21 mouse cellular contexts compared by ENCODE assay signal in the genomic region with DNA sequence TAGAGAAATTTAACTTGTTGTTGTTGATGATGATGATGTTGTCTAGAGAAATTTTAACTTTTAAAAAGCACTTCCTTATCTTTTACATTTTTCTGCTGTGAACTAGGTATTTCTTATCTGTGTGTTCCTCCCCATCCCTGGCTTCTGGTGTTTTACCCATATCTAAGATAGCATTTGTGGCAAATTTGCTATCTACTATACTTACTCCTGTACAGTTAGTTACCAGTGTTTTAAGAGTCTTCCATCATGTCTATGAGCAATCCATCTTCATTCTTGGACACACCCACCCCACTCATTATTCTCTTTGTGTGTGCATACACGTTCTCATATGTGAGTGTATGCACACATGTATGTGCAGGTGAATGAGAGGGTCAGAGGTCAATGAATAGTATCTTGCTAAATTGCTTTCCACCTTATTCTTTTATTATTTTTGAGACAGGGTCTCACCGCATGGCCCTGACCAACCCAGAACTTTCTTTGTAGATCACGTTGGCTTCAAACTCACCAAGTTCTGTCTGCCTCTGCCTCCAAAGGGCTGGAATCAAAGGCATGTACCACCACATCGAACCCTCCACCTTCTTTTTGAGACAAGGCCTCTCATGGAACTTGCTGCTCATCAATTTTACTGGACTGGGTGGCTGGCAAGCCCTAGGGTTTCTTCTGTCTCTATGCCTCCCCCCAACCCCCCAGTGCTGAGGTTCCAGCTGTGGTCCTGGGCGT. TPM values are rescaled to one million over a fixed set of nuclear protein-coding genes. Genes with fewer than 3 reads are reported as not detected.
DNase-seq lines count a peak whose midpoint lies in the region; ATAC-seq and TF ChIP-seq lines count a peak whose summit lies in the region.
"Had no signal": no experiment of that assay in that cellular context is flagged by ENCODE, and none has a peak within 500 bp of the region (broad histone marks: within the 10 kb centered on the region; RNA-seq: fewer than 3 reads in every experiment).

No protein-coding gene starts in this region.

- H3K36me3 ChIP-seq in liver, embryonic 11.5 days (ENCODE audit: control insufficient read depth, insufficient read depth, low read length) = no peaks in the 10 kb centered on the region
- no peaks in the 10 kb centered on the region for H3K36me3 ChIP-seq in liver, embryonic 14.5 days (replicated peaks; ENCODE audit: control insufficient read depth, insufficient read depth, low read depth)
- H3K36me3 ChIP-seq in midbrain, embryonic 10.5 days = no peaks in the 10 kb centered on the region
- H3K36me3 ChIP-seq: embryonic facial prominence, embryonic 12.5 days; heart, embryonic 12.5 days had no signal

- H3K27ac ChIP-seq in liver, embryonic 11.5 days (ENCODE audit: low read depth, low read length) = peak overlapping the region; percentile 78
- peak overlapping the region; percentile 68 for H3K27ac ChIP-seq in liver, embryonic 14.5 days
- no peak overlapping the region for H3K27ac ChIP-seq in midbrain, embryonic 10.5 days (replicated peaks)
- H3K27ac ChIP-seq: embryonic facial prominence, embryonic 12.5 days; forebrain, embryonic 13.5 days had no signal

- no peak for DNase-seq in liver, embryonic 11.5 days (ENCODE audit: low spot score)
- no peak for DNase-seq in liver
- no peak for DNase-seq in liver, embryonic 14.5 days (ENCODE audit: low read depth in 3 of 3, low spot score in 3 of 3)
- DNase-seq in thymus, postnatal 36 days = no peak
- no peak for DNase-seq in midbrain, embryonic 10.5 days (ENCODE audit: low spot score)
- DNase-seq: adrenal gland, adult 8-10 months; adrenal gland, postnatal 36 days; cerebellum, adult 11 months; cerebellum, adult 8-10 months; cerebellum, postnatal 14 days; forebrain, postnatal 0 days; gastrocnemius, postnatal 14 days; heart, postnatal 36 days had no signal

- H3K9me3 ChIP-seq in liver, embryonic 11.5 days (ENCODE audit: control insufficient read depth, low read length) = no peaks in the 10 kb centered on the region
- H3K9me3 ChIP-seq in liver, embryonic 14.5 days (ENCODE audit: control insufficient read depth, low read length) = no peaks in the 10 kb centered on the region
- H3K9me3 ChIP-seq in midbrain, embryonic 10.5 days (replicated peaks) = no peaks in the 10 kb centered on the region
- H3K9me3 ChIP-seq: forebrain, embryonic 13.5 days; heart, embryonic 12.5 days had no signal

- no peak overlapping the region for H3K4me3 ChIP-seq in liver, embryonic 11.5 days (ENCODE audit: low read depth, low read length)
- H3K4me3 ChIP-seq in liver, embryonic 14.5 days (ENCODE audit: insufficient read depth in 1 of 2, low read depth in 2 of 2, low read length in 2 of 2) = no peak overlapping the region
- H3K4me3 ChIP-seq in midbrain, embryonic 10.5 days = no peak overlapping the region
- H3K4me3 ChIP-seq: embryonic facial prominence, embryonic 12.5 days; forebrain, embryonic 13.5 days; heart, embryonic 12.5 days had no signal

- WGBS in liver, embryonic 11.5 days = 80% methylated on average over 5 of the region's 5 CpGs
- WGBS in liver, embryonic 14.5 days (ENCODE audit: insufficient replicate concordance) = 61% methylated on average over 5 of the region's 5 CpGs
- WGBS in midbrain, embryonic 10.5 days = 86% methylated on average over 5 of the region's 5 CpGs

- peak; percentile 89 for TF ChIP-seq EP300 in liver, embryonic 14.5 days (IDR thresholded peaks at IDR 0.05; ENCODE audit: low read depth)

- TF ChIP-seq CTCF in liver, embryonic 14.5 days (IDR thresholded peaks at IDR 0.05; ENCODE audit: low read depth) = no peak

- ATAC-seq in liver, embryonic 11.5 days (replicated peaks; ENCODE audit: low FRiP score) = peak; percentile 89
- ATAC-seq in erythroblast, adult 5-6 weeks (replicated peaks; ENCODE audit: low FRiP score, poor library complexity, severe bottlenecking) = peak; percentile 58
- ATAC-seq in liver, embryonic 14.5 days (ENCODE audit: insufficient read depth) = peak; percentile 85
- peak; percentile 48; the same call in 1 of the 2 replicates for ATAC-seq in megakaryocyte progenitor cell, adult 5-6 weeks (replicated peaks; ENCODE audit: poor library complexity)
- no peak for ATAC-seq in CD4-positive, CD25-positive, alpha-beta regulatory T cell, adult 4 months
- ATAC-seq: forebrain, embryonic 13.5 days; forebrain, postnatal 0 days; hindbrain, embryonic 16.5 days had no signal

- peaks cover 9% of the 10 kb centered on the region for H3K4me1 ChIP-seq in liver, embryonic 11.5 days (replicated peaks; ENCODE audit: control insufficient read depth, insufficient read depth, low read length)
- peaks cover 21 to 44% of the 10 kb centered on the region in 2 experiments for H3K4me1 ChIP-seq in liver, embryonic 14.5 days (replicated peaks; ENCODE audit: control insufficient read depth in 2 of 2, insufficient read depth in 2 of 2, low read length in 1 of 2)
- peaks cover 13% of the 10 kb centered on the region for H3K4me1 ChIP-seq in midbrain, embryonic 10.5 days
- H3K4me1 ChIP-seq: heart, embryonic 12.5 days had no signal

- no peaks in the 10 kb centered on the region for H3K27me3 ChIP-seq in liver, embryonic 11.5 days (replicated peaks; ENCODE audit: control insufficient read depth, insufficient read depth, low read length)
- no peaks in the 10 kb centered on the region for H3K27me3 ChIP-seq in liver, embryonic 14.5 days (ENCODE audit: control insufficient read depth, insufficient read depth, low read length)
- H3K27me3 ChIP-seq in midbrain, embryonic 10.5 days (ENCODE audit: low read depth, poor library complexity, severe bottlenecking) = no peaks in the 10 kb centered on the region
- H3K27me3 ChIP-seq: CH12.LX; embryonic facial prominence, embryonic 12.5 days; forebrain, embryonic 13.5 days; heart, embryonic 12.5 days had no signal

- no peak overlapping the region for H3K9ac ChIP-seq in liver, embryonic 11.5 days (ENCODE audit: low read depth, low read length)
- H3K9ac ChIP-seq in liver, embryonic 14.5 days (replicated peaks) = no peak overlapping the region
- H3K9ac ChIP-seq: embryonic facial prominence, embryonic 12.5 days; forebrain, embryonic 13.5 days; forebrain, postnatal 0 days; heart, embryonic 12.5 days had no signal

- peak overlapping the region; percentile 40 for H3K4me2 ChIP-seq in liver, embryonic 11.5 days
- peak overlapping the region; percentile 38 for H3K4me2 ChIP-seq in liver, embryonic 14.5 days (ENCODE audit: low read depth)
- H3K4me2 ChIP-seq: embryonic facial prominence, embryonic 12.5 days; forebrain, embryonic 13.5 days; heart, embryonic 12.5 days had no signal

RNA-seq across cellular contexts. Expression of gene Metap2, which starts 15.4 kb away (rescaled TPM):
- 397 and 398 TPM in 2 replicates for polyA plus RNA-seq in liver, embryonic 11.5 days (2014; fragmentation: Nextera tagmentation; extraction: Ambion mirVana)
- total RNA-seq in erythroblast, adult 5-6 weeks (2015; ENCODE audit: low replicate concordance) = 2,780 and 3,362 TPM in 2 replicates
- total RNA-seq in erythroblast, adult 5-6 weeks (2017; ENCODE audit: low replicate concordance) = 4,625 and 6,978 TPM in 2 replicates
- polyA plus RNA-seq in liver, embryonic 14.5 days (2012; rRNA removed) = 95.7 and 181 TPM in 2 replicates
- polyA plus RNA-seq in liver, embryonic 14.5 days (2014; fragmentation: Nextera tagmentation; extraction: Ambion mirVana) = 176 and 195 TPM in 2 replicates
- 379 and 381 TPM in 2 replicates for total RNA-seq in megakaryocyte progenitor cell, adult 5-6 weeks (2015)
- total RNA-seq in megakaryocyte progenitor cell, adult 5-6 weeks (2017) = 286 and 389 TPM in 2 replicates
- polyA plus RNA-seq in CD4-positive, CD25-positive, alpha-beta regulatory T cell, adult 4 months (2017; shearing (Covaris generic)) = 100 to 1,000 TPM; 169 to 171 TPM
- 221 and 231 TPM in 2 replicates for polyA plus RNA-seq in midbrain, embryonic 10.5 days (2016; fragmentation: Nextera tagmentation; extraction: Ambion mirVana)
